Mouse (Mus musculus) midbrain, embryonic 11.5 days (tissue): ENCODE results near the gene Mxd3. TPM values are rescaled to one million over a fixed set of nuclear protein-coding genes. Genes with fewer than 3 reads are reported as not detected.

Source experiments
- ATAC-seq: fragments of 200-750 bp; cut with Nextera tagmentation; 2 replicates; pipeline ENCODE4 v1.8.0; 2017; ENCODE audit warnings: moderate TSS enrichment, moderate library complexity; ENCODE audit not compliant: low FRiP score
- DNase-seq: peaks from one replicate; pipeline ENCODE4 v3.0.0; 2015; ENCODE audit warnings: low spot score; ENCODE audit errors: missing footprints
- H3K27ac ChIP-seq: fragments of 300-500 bp; sonication (generic); 2 replicates; pipeline ENCODE4 v1.5.1; 2014; ENCODE audit warnings: low read depth, low read length
- H3K27me3 ChIP-seq: fragments of 300-500 bp; sonication (generic); 2 replicates; pipeline ENCODE4 v1.6.1; 2014; ENCODE audit warnings: mild to moderate bottlenecking, low read length, moderate library complexity, mixed read lengths; ENCODE audit not compliant: control insufficient read depth, insufficient read depth
- H3K36me3 ChIP-seq: fragments of 300-500 bp; sonication (generic); 2 replicates; pipeline ENCODE4 v1.6.1; 2014; ENCODE audit warnings: mild to moderate bottlenecking, low read length, moderate library complexity, mixed read lengths; ENCODE audit not compliant: control insufficient read depth, insufficient read depth
- H3K4me1 ChIP-seq: fragments of 300-500 bp; sonication (generic); 2 replicates; pipeline ENCODE4 v1.6.1; 2014; ENCODE audit warnings: low read length; ENCODE audit not compliant: control insufficient read depth, insufficient read depth
- H3K4me2 ChIP-seq: fragments of 300-500 bp; sonication (generic); 2 replicates; pipeline ENCODE4 v1.6.1; 2014; ENCODE audit warnings: mild to moderate bottlenecking, moderate library complexity
- H3K4me3 ChIP-seq: fragments of 300-500 bp; sonication (generic); 2 replicates; pipeline ENCODE4 v1.5.1; 2014; ENCODE audit warnings: low read depth, low read length
- H3K9ac ChIP-seq: fragments of 300-500 bp; sonication (generic); 2 replicates; pipeline ENCODE4 v1.6.1; 2014; ENCODE audit warnings: low read length
- H3K9me3 ChIP-seq: fragments of 300-500 bp; sonication (generic); 2 replicates; pipeline ENCODE4 v1.6.1; 2016; ENCODE audit warnings: low read length; ENCODE audit not compliant: control insufficient read depth
- WGBS: fragments of 180-500 bp; shearing (Covaris S2); extraction: QIAGEN DNeasy Blood & Tissue Kit; methylation state at CpG from one replicate; pipeline ENCODE4 v1.1.7; 2014; 5-methylcytosine and 5-hydroxymethylcytosine counted together
- polyA plus RNA-seq: library from polyadenylated mRNA; unstranded; fragments of >200 nt; fragmentation: Nextera tagmentation; extraction: Ambion mirVana; gene quantifications from 2 replicates; pipeline ENCODE4 v1.2.1, GENCODE M21; 2014

Mxd3 gene
- polyA plus RNA-seq, 1 experiment from 2014 or later, result 30.6 TPM

DNA sequence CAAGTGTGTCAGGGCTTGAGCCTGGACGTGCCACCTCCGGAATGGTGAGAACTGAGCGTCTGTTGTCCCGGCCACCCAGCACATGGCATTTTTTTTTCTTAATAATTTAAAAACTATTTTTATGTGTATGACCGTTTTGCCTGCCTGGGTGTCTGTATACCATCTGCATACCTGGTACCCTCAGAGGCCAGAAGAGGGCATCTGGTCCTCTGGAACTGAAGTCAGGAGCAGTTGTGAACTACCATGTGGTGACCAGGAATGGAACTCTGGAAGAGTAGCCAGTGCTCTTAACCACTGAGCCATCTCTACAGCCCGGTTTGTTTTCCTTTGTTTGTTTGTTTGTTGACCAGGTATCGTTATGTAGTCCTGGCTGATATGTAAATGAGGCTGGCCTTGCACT is 38.8 kb upstream of the Mxd3 start:
- ATAC-seq, result no peak
- H3K27me3 ChIP-seq, result no peaks in the 10 kb centered on the region

GRCm38 (mm10) chr13:55362453-55363060 is 32.9 kb upstream of the Mxd3 start, which contains the start of gene Lman2:
Gene Lman2 (minus strand): TSS chr13:55362783.
- Histone ChIP-seq H3K36me3 (no peaks in the 10 kb centered on the region; the same call in 1 of the 2 replicates), H3K4me3 (peak within 1 kb of the TSS; percentile 98), H3K27me3 (no peaks in the 10 kb centered on the region), H3K9me3 (no peaks in the 10 kb centered on the region), H3K4me2 (peak within 1 kb of the TSS; percentile 87), H3K4me1 (peaks cover 12% of the 10 kb centered on the region), H3K9ac (peak within 1 kb of the TSS; percentile 73), H3K27ac (peak within 1 kb of the TSS; percentile 96)
- ATAC-seq (peak; percentile 99), DNase-seq (peak; percentile 99)
- WGBS, result under 1% methylated on average over 35 of the region's 35 CpGs

More for the DNA sequence above, 38.8 kb upstream of the Mxd3 start:
- Histone ChIP-seq H3K9me3 (no peaks in the 10 kb centered on the region), H3K4me3 (no peak overlapping the region), H3K36me3 (no peaks in the 10 kb centered on the region), H3K4me2 (no peak overlapping the region), H3K27ac (no peak overlapping the region), H3K4me1 (no peaks in the 10 kb centered on the region), H3K9ac (no peak overlapping the region)
- WGBS, result 82% methylated on average over 7 of the region's 7 CpGs
- no peak for DNase-seq

GRCm38 (mm10) chr13:55361974-55362452 is 32.4 kb upstream of the Mxd3 start:
- no peak for DNase-seq
- Histone ChIP-seq H3K9me3 (no peaks in the 10 kb centered on the region), H3K27me3 (no peaks in the 10 kb centered on the region), H3K36me3 (no peaks in the 10 kb centered on the region; the same call in 1 of the 2 replicates), H3K27ac (peak overlapping the region; percentile 96), H3K9ac (peak overlapping the region; percentile 73), H3K4me2 (peak overlapping the region; percentile 87), H3K4me1 (peaks cover 12% of the 10 kb centered on the region), H3K4me3 (peak overlapping the region; percentile 98)
- peak; percentile 64 for ATAC-seq
- WGBS, result 2% methylated on average over 32 of the region's 32 CpGs

- Histone ChIP-seq H3K9ac (no peak overlapping the region), H3K36me3 (no peaks in the 10 kb centered on the region; the same call in 1 of the 2 replicates), H3K4me1 (peaks cover 12% of the 10 kb centered on the region), H3K9me3 (no peaks in the 10 kb centered on the region), H3K4me3 (peak overlapping the region; percentile 98), H3K4me2 (peak overlapping the region; percentile 87), H3K27me3 (no peaks in the 10 kb centered on the region), H3K27ac (no peak overlapping the region)
- DNase-seq (no peak), ATAC-seq (no peak)
These were observed 31.5 kb upstream of the Mxd3 start for GRCm38 (mm10) chr13:55361145-55361544.

- H3K9me3 ChIP-seq, result no peaks in the 10 kb centered on the region
- no peak for ATAC-seq
- WGBS, result 92% methylated on average over 11 of the region's 11 CpGs
- H3K27me3 ChIP-seq, result no peaks in the 10 kb centered on the region
- no peak overlapping the region for H3K27ac ChIP-seq
- no peak overlapping the region for H3K4me2 ChIP-seq
- peaks cover 41% of the 10 kb centered on the region for H3K36me3 ChIP-seq
- H3K9ac ChIP-seq, result no peak overlapping the region
- DNase-seq, result peak; percentile 83
- H3K4me3 ChIP-seq, result no peak overlapping the region
- H3K4me1 ChIP-seq, result no peaks in the 10 kb centered on the region
These were observed 17.1 kb upstream of the Mxd3 start for GRCm38 (mm10) chr13:55346745-55347144.

GRCm38 (mm10) chr13:55344286-55344685 is 14.7 kb upstream of the Mxd3 start:
- no peak for ATAC-seq
- Histone ChIP-seq H3K4me3 (no peak overlapping the region), H3K27ac (no peak overlapping the region), H3K27me3 (no peaks in the 10 kb centered on the region), H3K9ac (no peak overlapping the region), H3K4me2 (no peak overlapping the region), H3K9me3 (no peaks in the 10 kb centered on the region), H3K4me1 (no peaks in the 10 kb centered on the region), H3K36me3 (peaks cover 31% of the 10 kb centered on the region)
- 91% methylated on average over 7 of the region's 7 CpGs for WGBS
- peak; percentile 70 for DNase-seq

DNA sequence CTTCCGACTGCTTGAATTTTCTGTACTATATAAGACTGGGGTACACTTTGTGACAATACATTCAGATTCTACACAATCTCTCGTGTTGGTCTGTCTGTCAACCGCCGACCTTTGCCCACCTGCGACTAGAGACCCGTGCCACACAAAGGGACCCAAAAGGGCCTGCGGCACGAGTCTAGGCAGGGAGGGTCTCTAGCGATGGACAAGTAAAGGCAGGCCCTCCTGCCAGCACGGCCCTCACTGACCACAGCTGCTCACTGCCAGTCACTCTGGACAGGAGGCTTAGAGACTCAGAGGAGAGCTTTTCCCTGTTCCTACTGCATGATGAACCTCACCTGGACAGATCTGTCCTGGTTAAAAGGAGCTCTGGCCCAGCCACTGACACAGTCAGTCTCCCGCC is 12.8 kb upstream of the Mxd3 start:
- peaks cover 16% of the 10 kb centered on the region for H3K36me3 ChIP-seq
- ATAC-seq, result no peak
- H3K27me3 ChIP-seq, result no peaks in the 10 kb centered on the region
- no peak overlapping the region for H3K27ac ChIP-seq
- H3K4me2 ChIP-seq, result no peak overlapping the region
- no peak overlapping the region for H3K4me3 ChIP-seq
- 41% methylated on average over 11 of the region's 11 CpGs for WGBS
- H3K9ac ChIP-seq, result no peak overlapping the region
- H3K4me1 ChIP-seq, result no peaks in the 10 kb centered on the region
- peak; percentile 82 for DNase-seq
- H3K9me3 ChIP-seq, result no peaks in the 10 kb centered on the region

DNA sequence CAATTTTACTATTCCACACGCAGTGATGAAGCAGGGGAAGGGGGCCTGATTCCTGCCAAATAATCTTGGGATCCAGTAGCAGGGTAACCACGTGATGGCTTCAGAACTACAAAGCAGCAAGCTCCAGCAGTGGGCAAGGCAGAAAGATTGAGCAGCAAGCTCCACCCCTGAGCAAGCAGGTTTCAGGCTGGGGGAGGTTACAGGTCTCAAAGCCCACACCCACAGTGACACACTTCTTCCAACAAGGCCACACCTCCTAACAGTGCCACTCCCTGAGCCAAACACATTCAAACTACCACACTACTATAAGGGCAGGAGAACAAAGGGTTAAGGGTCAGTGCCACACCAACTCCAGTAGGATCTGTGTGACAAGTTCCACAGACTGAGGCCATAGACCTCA is 9.6 kb upstream of the Mxd3 start:
- H3K9me3 ChIP-seq, result no peaks in the 10 kb centered on the region
- no peak overlapping the region for H3K9ac ChIP-seq
- no peaks in the 10 kb centered on the region for H3K4me1 ChIP-seq
- no peak overlapping the region for H3K27ac ChIP-seq
- H3K27me3 ChIP-seq, result no peaks in the 10 kb centered on the region
- H3K36me3 ChIP-seq, result peaks cover under 1% of the 10 kb centered on the region; the same call in 1 of the 2 replicates
- H3K4me3 ChIP-seq, result no peak overlapping the region
- WGBS, result 44% methylated on average over 2 of the region's 2 CpGs
- DNase-seq, result no peak
- no peak for ATAC-seq
- H3K4me2 ChIP-seq, result no peak overlapping the region

DNA sequence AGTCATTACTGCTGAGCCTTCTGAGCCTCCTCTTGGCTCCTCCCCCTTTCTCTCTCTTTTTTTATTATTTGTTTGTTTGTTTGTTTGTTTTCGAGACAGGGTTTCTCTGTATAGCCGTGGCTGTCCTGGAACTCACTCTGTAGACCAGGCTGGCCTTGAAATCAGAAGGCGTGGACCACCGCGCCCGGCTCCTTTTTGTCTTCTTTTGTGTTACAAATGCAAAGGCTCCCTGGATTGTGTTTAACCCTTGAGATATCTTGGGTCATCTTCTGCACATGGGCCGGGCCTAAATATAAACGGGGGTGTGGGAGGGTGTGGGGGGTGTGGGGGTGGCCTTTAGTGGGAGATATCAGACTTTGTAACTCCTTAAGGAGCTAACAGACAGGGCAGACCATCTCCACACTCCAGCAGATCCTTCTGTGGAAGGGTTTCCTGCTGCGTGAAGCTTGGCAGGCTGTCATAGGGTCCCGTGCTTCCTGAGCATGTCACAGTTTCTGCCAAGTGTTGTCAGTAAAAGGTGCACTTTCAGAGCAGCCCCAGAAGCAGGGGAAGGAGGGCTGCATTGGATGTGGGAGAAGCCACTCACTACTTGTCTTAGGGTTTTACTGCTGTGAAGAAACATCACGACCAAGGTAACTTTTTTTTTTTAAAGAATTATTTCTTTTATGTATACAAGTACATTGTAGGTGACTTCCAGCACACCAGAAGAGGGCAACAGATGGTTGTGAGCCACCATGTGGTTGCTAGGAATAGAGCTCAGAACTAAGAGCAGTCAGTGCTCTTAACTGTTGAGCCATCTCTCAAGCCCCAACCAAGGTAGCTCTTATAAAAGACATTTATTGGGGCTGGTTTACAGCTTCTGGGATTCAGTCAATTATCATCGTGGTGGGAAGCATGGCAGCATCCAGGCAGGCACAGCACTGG is 8.8 kb upstream of the Mxd3 start:
- H3K4me3 ChIP-seq, result no peak overlapping the region
- 71% methylated on average over 12 of the region's 12 CpGs for WGBS
- no peak for DNase-seq
- H3K27ac ChIP-seq, result no peak overlapping the region
- H3K27me3 ChIP-seq, result no peaks in the 10 kb centered on the region
- H3K9me3 ChIP-seq, result no peaks in the 10 kb centered on the region
- no peaks in the 10 kb centered on the region for H3K36me3 ChIP-seq
- H3K4me1 ChIP-seq, result no peaks in the 10 kb centered on the region
- no peak overlapping the region for H3K9ac ChIP-seq
- no peak overlapping the region for H3K4me2 ChIP-seq
- no peak for ATAC-seq
